Mouse (Mus musculus): ENCODE data around the gene Ehd3. TPM values are rescaled to one million over a fixed set of nuclear protein-coding genes. Genes with fewer than 3 reads are reported as not detected.

Gene Ehd3
- total RNA-seq, 2 experiments from 2014 or later, result 39.1 to 40.8 TPM

GRCm38 (mm10) chr17:73879262-73879916 is 75.5 kb downstream of the Ehd3 start:
- intact Hi-C loops (cut with DNase I), result no loop called here
- DNase-seq, result no peak

- DNase-seq, result no peak
- intact Hi-C loops (cut with DNase I), result loop anchor here (5.0 to 10.0 kb wide), 2 partner anchors 133 to 1015 kb away; no protein-coding TSS in a partner anchor
Measured at GRCm38 (mm10) chr17:73880286-73880685, 76.4 kb downstream of the Ehd3 start.

GRCm38 (mm10) chr17:73881295-73881694 is 77.4 kb downstream of the Ehd3 start:
- no peak for DNase-seq
- intact Hi-C loops (cut with DNase I), result loop anchor here (5.0 to 10.0 kb wide), 2 partner anchors 134 to 1016 kb away; no protein-coding TSS in a partner anchor

Other genes starting within 250 kb of the Ehd3 start
- gene Galnt14, start 93.7 kb upstream of the Ehd3 start, total RNA-seq (2021), result 10 to 100 TPM; 19.1 to 21.0 TPM
- gene Xdh, start 146.1 kb downstream of the Ehd3 start, total RNA-seq (2021), result under 1 TPM; 0.38 to 0.58 TPM
- gene Srd5a2, start 243.8 kb downstream of the Ehd3 start, total RNA-seq (2021), result not detected

All from left cerebral cortex, postnatal 4 days (tissue).